Mouse (Mus musculus) G1E (cell line): ENCODE measurements at regions not wholly inside any gene's neighbourhood (a gene's known extent, or its start where the extent isn't known, plus 50 kb on each side); places are given as distances from the start of the nearest gene placed in this dataset.

Source experiments
- ATAC-seq: 2 replicates; pipeline ENCODE4 v1.8.0; 2016; ENCODE audit warnings: mild to moderate bottlenecking; ENCODE audit not compliant: insufficient number of reproducible peaks, poor library complexity, low FRiP score, severe bottlenecking; ENCODE audit errors: extremely low read depth
- DNase-seq: peaks from one replicate; pipeline ENCODE4 v3.0.0; 2012; ENCODE audit warnings: low spot score
- H3K27me3 ChIP-seq: 2 replicates; pipeline ENCODE4 v1.6.1; 2012; ENCODE audit warnings: mild to moderate bottlenecking, low read length, inconsistent platforms; ENCODE audit not compliant: insufficient read depth
- H3K36me3 ChIP-seq: replicated peaks from 2 replicates; pipeline ENCODE3; 2012; ENCODE audit warnings: mild to moderate bottlenecking, inconsistent platforms
- H3K4me1 ChIP-seq: 2 replicates; pipeline ENCODE4 v1.6.1; 2012; ENCODE audit warnings: low read depth, low read length, inconsistent platforms, mixed read lengths; ENCODE audit not compliant: insufficient read depth
- H3K4me3 ChIP-seq: 2 replicates; pipeline ENCODE4 v1.5.1; 2012; ENCODE audit warnings: low read depth, mild to moderate bottlenecking, inconsistent platforms, low read length, moderate library complexity, mixed read lengths
- H3K9me3 ChIP-seq: replicated peaks from 2 replicates; pipeline ENCODE4 v1.6.1; 2012; ENCODE audit warnings: inconsistent platforms
- CTCF ChIP-seq: IDR thresholded peaks from 2 replicates; pipeline ENCODE4 v1.5.1; 2012; ENCODE audit warnings: low read depth, low read length, inconsistent platforms, mixed read lengths
- GATA1 ChIP-seq: IDR thresholded peaks from 2 replicates; pipeline ENCODE4 v1.6.1; 2012; ENCODE audit warnings: borderline replicate concordance, low read length, inconsistent platforms, mixed read lengths
- GATA2 ChIP-seq: IDR thresholded peaks from 2 replicates; pipeline ENCODE4 v1.6.1; 2012; ENCODE audit warnings: low read depth, low read length, inconsistent platforms, borderline replicate concordance
- POLR2AphosphoS5 ChIP-seq: IDR thresholded peaks from 2 replicates; pipeline ENCODE4 v1.6.1; 2012; ENCODE audit warnings: low read depth, low read length, inconsistent platforms; ENCODE audit not compliant: insufficient replicate concordance
- TAL1 ChIP-seq: conservative IDR thresholded peaks from 2 replicates; pipeline ENCODE4 v1.6.1; 2012; ENCODE audit warnings: low read depth, low read length, inconsistent platforms, mixed read lengths

DNA sequence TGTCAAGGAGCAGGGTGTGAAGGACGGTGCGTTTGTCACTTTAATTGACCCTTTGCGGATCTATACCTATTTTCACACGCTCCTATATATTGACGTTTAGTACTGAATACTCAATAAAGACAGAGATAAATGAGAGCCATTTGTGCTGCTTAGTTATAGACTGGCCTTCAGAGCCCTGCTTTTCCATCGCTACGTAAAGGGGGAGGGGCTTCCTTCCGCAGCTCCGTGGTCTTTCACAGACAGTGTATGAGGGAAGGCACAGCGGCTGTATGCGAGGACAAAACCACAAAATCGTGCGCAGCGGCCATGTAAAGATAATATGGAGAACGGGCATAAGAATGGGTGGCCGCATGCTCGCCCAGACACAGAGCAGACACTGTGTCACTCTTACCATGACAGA is 58.4 kb upstream of the Pced1b start:
- TF ChIP-seq TAL1 (no peak), POLR2AphosphoS5 (no peak), GATA1 (no peak), CTCF (no peak), GATA2 (no peak)
- Histone ChIP-seq H3K9me3 (peaks cover 38% of the 10 kb centered on the region), H3K36me3 (no peaks in the 10 kb centered on the region), H3K4me1 (no peaks in the 10 kb centered on the region), H3K27me3 (no peaks in the 10 kb centered on the region), H3K4me3 (no peak overlapping the region)
- no peak for ATAC-seq
- DNase-seq, result no peak

GRCm38 (mm10) chr15:97187831-97188230 is 59.1 kb upstream of the Pced1b start:
- TF ChIP-seq CTCF (no peak), GATA1 (no peak), TAL1 (no peak), POLR2AphosphoS5 (no peak), GATA2 (no peak)
- ATAC-seq, result no peak
- Histone ChIP-seq H3K9me3 (peaks cover 39% of the 10 kb centered on the region), H3K27me3 (no peaks in the 10 kb centered on the region), H3K4me1 (no peaks in the 10 kb centered on the region), H3K36me3 (no peaks in the 10 kb centered on the region), H3K4me3 (no peak overlapping the region)
- DNase-seq, result no peak

DNA sequence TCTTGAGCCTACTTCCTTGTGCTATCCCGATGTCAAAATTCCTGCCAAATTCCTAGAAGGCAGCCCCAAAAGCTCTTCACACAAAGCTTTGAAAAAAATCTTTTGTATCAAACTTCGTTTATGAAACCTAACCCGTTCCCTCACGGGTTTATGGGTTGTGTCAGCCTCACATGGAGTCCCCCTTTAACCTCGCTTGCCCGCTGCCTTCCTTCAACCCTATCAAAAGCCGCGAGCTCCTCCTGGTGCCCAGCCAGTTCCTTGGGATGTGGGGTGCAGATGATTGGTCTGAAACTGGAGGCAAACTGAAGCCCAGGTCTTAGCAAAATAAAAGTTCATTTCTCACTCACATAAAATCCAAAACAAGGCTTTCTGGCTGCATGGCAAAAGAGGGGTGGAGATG is 60.9 kb upstream of the Pced1b start:
- H3K27me3 ChIP-seq, result no peaks in the 10 kb centered on the region
- ATAC-seq (no peak), DNase-seq (no peak)
- TF ChIP-seq GATA1 (no peak), POLR2AphosphoS5 (no peak), CTCF (no peak), GATA2 (no peak), TAL1 (no peak)
- no peaks in the 10 kb centered on the region for H3K4me1 ChIP-seq
- H3K4me3 ChIP-seq, result no peak overlapping the region
- peaks cover 37% of the 10 kb centered on the region for H3K9me3 ChIP-seq
- no peaks in the 10 kb centered on the region for H3K36me3 ChIP-seq

DNA sequence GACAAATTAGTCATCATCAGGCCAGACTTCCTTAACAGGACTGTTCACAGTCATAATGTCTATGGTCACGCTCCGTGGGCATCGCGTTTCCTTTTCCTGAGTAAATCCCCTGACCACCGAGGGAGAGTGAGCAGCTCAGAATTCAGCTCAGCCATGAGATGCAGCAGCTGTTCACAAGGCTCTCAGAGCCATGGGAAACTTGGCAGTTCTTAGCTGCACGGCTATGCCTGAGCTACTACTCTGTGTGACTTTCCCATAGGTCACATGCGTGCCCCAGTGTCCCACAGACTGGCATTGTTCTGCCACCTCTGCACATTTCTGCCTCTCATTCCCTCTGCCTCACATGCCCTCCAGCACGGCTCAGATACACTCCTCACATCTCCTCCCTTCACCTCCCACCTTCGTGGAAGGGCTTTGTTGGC is 64.3 kb upstream of the Pced1b start:
- no peak for TF ChIP-seq CTCF
- TF ChIP-seq TAL1, result no peak
- TF ChIP-seq GATA2, result no peak
- no peak for TF ChIP-seq GATA1
- TF ChIP-seq POLR2AphosphoS5, result no peak
- H3K4me3 ChIP-seq, result no peak overlapping the region
- H3K4me1 ChIP-seq, result no peaks in the 10 kb centered on the region
- H3K9me3 ChIP-seq, result peaks cover 43% of the 10 kb centered on the region
- no peaks in the 10 kb centered on the region for H3K36me3 ChIP-seq
- no peak for DNase-seq
- H3K27me3 ChIP-seq, result no peaks in the 10 kb centered on the region
- ATAC-seq, result no peak

GRCm38 (mm10) chr15:97180970-97181669 is 65.8 kb upstream of the Pced1b start:
- no peak for ATAC-seq
- Histone ChIP-seq H3K27me3 (no peaks in the 10 kb centered on the region), H3K4me1 (no peaks in the 10 kb centered on the region), H3K36me3 (no peaks in the 10 kb centered on the region), H3K9me3 (peaks cover 51% of the 10 kb centered on the region), H3K4me3 (no peak overlapping the region)
- DNase-seq, result no peak
- no peak for TF ChIP-seq TAL1
- no peak for TF ChIP-seq POLR2AphosphoS5

GRCm38 (mm10) chr15:97178286-97178685 is 68.6 kb upstream of the Pced1b start:
- Histone ChIP-seq H3K36me3 (no peaks in the 10 kb centered on the region), H3K4me3 (no peak overlapping the region), H3K4me1 (no peaks in the 10 kb centered on the region), H3K27me3 (no peaks in the 10 kb centered on the region; the same call in 1 of the 2 replicates), H3K9me3 (peaks cover 68% of the 10 kb centered on the region)
- no peak for TF ChIP-seq CTCF
- no peak for TF ChIP-seq GATA2
- no peak for TF ChIP-seq GATA1
- TF ChIP-seq TAL1, result no peak
- no peak for TF ChIP-seq POLR2AphosphoS5
- no peak for DNase-seq
- ATAC-seq, result no peak

- no peak for ATAC-seq
- Histone ChIP-seq H3K36me3 (no peaks in the 10 kb centered on the region), H3K4me1 (no peaks in the 10 kb centered on the region), H3K4me3 (no peak overlapping the region), H3K27me3 (no peaks in the 10 kb centered on the region; the same call in 1 of the 2 replicates), H3K9me3 (peaks cover 71% of the 10 kb centered on the region)
- DNase-seq, result no peak
- TF ChIP-seq GATA2 (no peak), TAL1 (no peak), GATA1 (no peak), CTCF (no peak)
Observed at GRCm38 (mm10) chr15:97177806-97178205, 69.1 kb upstream of the Pced1b start.
